Mouse (Mus musculus): ENCODE measurements around the gene Mfsd11.
A peak's percentile ranks its signal among the peaks of the same experiment; 100 is the strongest.
"Not testable (repeated sequence)": the region's sequence is repeated elsewhere in the genome, so short reads cannot be mapped to it uniquely, and the experiment has no call there.

The Mfsd11 gene

GRCm38 (mm10) chr11:116848086-116848876 lies 4.0 kb upstream of the Mfsd11 start:
- DNase-seq, result no peak

- not testable (repeated sequence) for DNase-seq
These were observed 3.4 kb upstream of the Mfsd11 start for GRCm38 (mm10) chr11:116848877-116849178.

GRCm38 (mm10) chr11:116849587-116849986 lies 2.7 kb upstream of the Mfsd11 start:
- DNase-seq, result no peak

- DNase-seq, result no peak
These were observed 2.2 kb upstream of the Mfsd11 start for GRCm38 (mm10) chr11:116850085-116850484.

GRCm38 (mm10) chr11:116850833-116851477 lies 1.3 kb upstream of the Mfsd11 start:
- no peak for DNase-seq

GRCm38 (mm10) chr11:116851576-116852290 lies 507 bp upstream of the Mfsd11 start:
- no peak for DNase-seq

GRCm38 (mm10) chr11:116852891-116853511 lies 761 bp downstream of the Mfsd11 start, which contains the start of gene Srsf2:
Gene Srsf2, minus strand, starts transcription at chr11:116853094.
- DNase-seq, result peak; percentile 97

- DNase-seq, result peak; percentile 99
These were observed 1.3 kb downstream of the Mfsd11 start for GRCm38 (mm10) chr11:116853512-116853928.

- DNase-seq, result no peak
These were observed 2.0 kb downstream of the Mfsd11 start for GRCm38 (mm10) chr11:116854279-116854678.

- DNase-seq, result no peak
These were observed 5.1 kb downstream of the Mfsd11 start for GRCm38 (mm10) chr11:116857183-116857850.

GRCm38 (mm10) chr11:116864444-116864843 lies 12.2 kb downstream of the Mfsd11 start:
- no peak for DNase-seq

GRCm38 (mm10) chr11:116865945-116866585 lies 13.8 kb downstream of the Mfsd11 start:
- DNase-seq, result peak; percentile 26

- peak; percentile 60 for DNase-seq
These were observed 15.9 kb downstream of the Mfsd11 start for GRCm38 (mm10) chr11:116868129-116868528.

- no peak for DNase-seq
These were observed 17.0 kb downstream of the Mfsd11 start for GRCm38 (mm10) chr11:116869223-116869622.

GRCm38 (mm10) chr11:116869641-116870040 lies 17.4 kb downstream of the Mfsd11 start:
- no peak for DNase-seq

- no peak for DNase-seq
These were observed 19.3 kb downstream of the Mfsd11 start for GRCm38 (mm10) chr11:116871538-116871937.

GRCm38 (mm10) chr11:116873987-116874386 lies 21.7 kb downstream of the Mfsd11 start:
- no peak for DNase-seq

- DNase-seq, result peak; percentile 29
These were observed 26.2 kb downstream of the Mfsd11 start for GRCm38 (mm10) chr11:116878454-116878853.

- DNase-seq, result no peak
These were observed 28.6 kb downstream of the Mfsd11 start for GRCm38 (mm10) chr11:116880839-116881238.

- no peak for DNase-seq
These were observed 29.2 kb downstream of the Mfsd11 start for GRCm38 (mm10) chr11:116881440-116881839.

GRCm38 (mm10) chr11:116882446-116882845 lies 30.2 kb downstream of the Mfsd11 start:
- DNase-seq, result no peak

GRCm38 (mm10) chr11:116884061-116884460 lies 31.8 kb downstream of the Mfsd11 start:
- no peak for DNase-seq

Measured in kidney, postnatal 10 days (tissue).